Mouse (Mus musculus) embryonic fibroblast, embryonic 13.5 days (primary cell): ENCODE measurements around the gene Aldoart1.

ENCODE experiments used
- CTCF ChIP-seq: IDR thresholded peaks from 2 replicates; pipeline ENCODE4 v1.5.1; 2011; ENCODE audit warnings: mild to moderate bottlenecking, control low read depth, low read length, moderate library complexity, borderline replicate concordance; ENCODE audit not compliant: insufficient read depth
- POLR2A ChIP-seq: IDR thresholded peaks from 2 replicates; pipeline ENCODE4 v1.6.1; 2011; ENCODE audit warnings: low read depth, mild to moderate bottlenecking, control low read depth, low read length, moderate library complexity

DNA sequence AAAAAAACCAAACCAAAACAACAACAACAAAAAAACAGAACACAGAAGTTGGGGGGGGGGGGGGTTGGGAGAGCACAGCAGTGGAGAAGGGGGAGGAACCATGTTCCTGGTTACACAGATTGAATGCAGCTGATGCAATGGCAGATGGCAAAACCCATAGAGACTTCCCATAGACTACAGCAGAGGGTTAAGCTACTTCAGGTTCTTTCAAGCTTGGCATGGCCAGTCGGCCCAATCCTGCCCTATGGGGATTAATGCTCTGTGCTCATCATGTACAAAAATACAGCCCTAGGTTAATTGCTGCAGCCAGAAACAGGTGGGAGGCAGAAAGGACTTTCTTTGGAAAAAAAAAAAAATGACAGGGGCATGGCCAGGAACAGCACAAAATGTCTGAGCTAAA lies 17.0 kb downstream of the Aldoart1 start:
- TF ChIP-seq POLR2A = no peak
- TF ChIP-seq CTCF = no peak
